Mouse (Mus musculus): ENCODE data around the gene Wdr54. TPM values are rescaled to one million over a fixed set of nuclear protein-coding genes. Genes with fewer than 3 reads are reported as not detected.

Wdr54 gene
- polyA plus RNA-seq, 1 experiment from 2014 or later, result 7.0 TPM

DNA sequence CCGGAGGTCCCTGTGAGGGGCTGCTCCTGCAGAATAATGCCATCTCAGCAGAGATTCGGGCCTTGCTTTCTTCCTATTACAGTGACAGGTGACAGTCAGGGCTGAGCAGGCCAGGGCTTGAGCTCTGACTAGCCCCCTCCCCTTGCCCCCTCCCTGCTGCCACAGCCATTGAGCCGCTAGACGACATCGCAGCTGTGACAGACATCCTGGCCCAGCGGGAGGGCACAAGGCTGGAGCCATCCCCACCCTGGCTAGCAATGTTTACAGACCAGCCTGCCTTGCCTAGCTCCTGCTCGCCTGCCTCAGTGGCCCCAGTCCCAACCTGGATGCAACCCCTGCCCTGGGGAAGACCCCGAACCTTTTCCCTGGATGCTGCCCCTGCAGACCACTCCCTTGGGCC lies 4.5 kb downstream of the Wdr54 start:
- no peaks in the 10 kb centered on the region for H3K4me1 ChIP-seq (ENCODE audit: control insufficient read depth, insufficient read depth, low read length)
- no peak overlapping the region for H3K27ac ChIP-seq (replicated peaks; ENCODE audit: low read depth, low read length)
- H3K36me3 ChIP-seq (ENCODE audit: control insufficient read depth, insufficient read depth, low read length), result peaks cover 60% of the 10 kb centered on the region
- no peak overlapping the region for H3K4me3 ChIP-seq (ENCODE audit: low read depth, low read length)
- H3K9ac ChIP-seq (ENCODE audit: low read depth, low read length), result no peak overlapping the region
- no peak overlapping the region for H3K4me2 ChIP-seq (ENCODE audit: low read depth, low read length)
- no peak for ATAC-seq (ENCODE audit: low read depth)
- 50% methylated on average over 4 of the region's 8 CpGs for WGBS
- no peak for DNase-seq (ENCODE audit: low spot score)
- H3K27me3 ChIP-seq (replicated peaks; ENCODE audit: control insufficient read depth, insufficient read depth, low read length), result no peaks in the 10 kb centered on the region
- H3K9me3 ChIP-seq (ENCODE audit: control insufficient read depth, low read length), result no peaks in the 10 kb centered on the region

DNA sequence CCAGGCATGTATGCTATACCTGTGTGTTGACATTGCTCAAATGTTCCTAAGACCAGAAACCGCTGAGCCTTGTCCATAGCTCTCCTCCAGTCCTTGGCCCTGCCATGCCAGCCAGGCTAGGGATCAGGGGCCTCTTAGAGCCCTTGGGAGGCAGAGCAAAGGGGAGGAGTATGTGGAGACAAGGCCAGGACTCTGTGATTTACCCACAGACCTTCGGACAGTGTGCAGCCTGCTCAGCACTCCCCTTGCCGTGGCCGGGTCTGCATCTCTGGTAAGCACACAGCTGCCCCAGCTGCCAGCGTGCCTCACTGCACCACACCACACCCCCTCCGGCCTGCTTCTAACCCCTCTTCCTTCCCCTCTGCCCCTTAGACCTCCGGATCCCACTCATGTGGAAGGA lies 8.9 kb downstream of the Wdr54 start:
- no peaks in the 10 kb centered on the region for H3K27me3 ChIP-seq (replicated peaks; ENCODE audit: control insufficient read depth, insufficient read depth, low read length)
- H3K4me1 ChIP-seq (ENCODE audit: control insufficient read depth, insufficient read depth, low read length), result peaks cover 3% of the 10 kb centered on the region
- H3K36me3 ChIP-seq (ENCODE audit: control insufficient read depth, insufficient read depth, low read length), result peaks cover 65% of the 10 kb centered on the region
- H3K9ac ChIP-seq (ENCODE audit: low read depth, low read length), result no peak overlapping the region
- no peak overlapping the region for H3K4me2 ChIP-seq (ENCODE audit: low read depth, low read length)
- DNase-seq (ENCODE audit: low spot score) (no peak), ATAC-seq (ENCODE audit: low read depth) (no peak)
- WGBS, result 56% methylated on average over 7 of the region's 7 CpGs
- no peaks in the 10 kb centered on the region for H3K9me3 ChIP-seq (ENCODE audit: control insufficient read depth, low read length)
- H3K27ac ChIP-seq (replicated peaks; ENCODE audit: low read depth, low read length), result no peak overlapping the region
- H3K4me3 ChIP-seq (ENCODE audit: low read depth, low read length), result no peak overlapping the region

DNA sequence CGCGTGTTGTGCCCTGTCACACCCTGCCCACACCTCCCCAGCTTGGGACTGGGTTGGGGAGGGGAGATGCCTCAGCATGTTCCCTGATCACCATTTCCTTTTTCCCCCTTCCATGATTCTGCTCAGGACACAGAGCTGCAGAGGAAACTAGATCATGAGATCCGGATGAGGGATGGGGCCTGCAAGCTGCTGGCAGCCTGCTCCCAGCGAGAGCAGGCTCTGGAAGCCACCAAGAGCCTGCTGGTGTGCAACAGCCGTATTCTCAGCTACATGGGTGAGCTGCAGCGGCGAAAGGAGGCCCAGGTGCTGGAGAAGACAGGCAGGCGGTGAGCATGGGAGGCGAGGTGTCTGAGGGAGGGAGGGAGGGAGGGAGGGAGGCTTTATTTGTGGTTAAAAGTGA lies 10.4 kb downstream of the Wdr54 start:
- ATAC-seq (ENCODE audit: low read depth), result no peak
- peaks cover 51% of the 10 kb centered on the region for H3K36me3 ChIP-seq (ENCODE audit: control insufficient read depth, insufficient read depth, low read length)
- H3K9ac ChIP-seq (ENCODE audit: low read depth, low read length), result 0 out of 2 replicates have a peak overlapping the region, but pooled peaks have one; percentile 14
- H3K27ac ChIP-seq (replicated peaks; ENCODE audit: low read depth, low read length), result peak overlapping the region; percentile 8; the same call in 1 of the 2 replicates
- no peaks in the 10 kb centered on the region for H3K27me3 ChIP-seq (replicated peaks; ENCODE audit: control insufficient read depth, insufficient read depth, low read length)
- no peaks in the 10 kb centered on the region for H3K9me3 ChIP-seq (ENCODE audit: control insufficient read depth, low read length)
- no peak overlapping the region for H3K4me3 ChIP-seq (ENCODE audit: low read depth, low read length)
- no peak overlapping the region for H3K4me2 ChIP-seq (ENCODE audit: low read depth, low read length)
- WGBS, result 63% methylated on average over 9 of the region's 9 CpGs
- no peak for DNase-seq (ENCODE audit: low spot score)
- peaks cover 11% of the 10 kb centered on the region for H3K4me1 ChIP-seq (ENCODE audit: control insufficient read depth, insufficient read depth, low read length)

- no peak overlapping the region for H3K4me3 ChIP-seq (ENCODE audit: low read depth, low read length)
- ATAC-seq (ENCODE audit: low read depth) (no peak), DNase-seq (ENCODE audit: low spot score) (no peak)
- 0 out of 2 replicates have a peak overlapping the region, but pooled peaks have one; percentile 8 for H3K27ac ChIP-seq (replicated peaks; ENCODE audit: low read depth, low read length)
- no peaks in the 10 kb centered on the region for H3K9me3 ChIP-seq (ENCODE audit: control insufficient read depth, low read length)
- WGBS, result 84% methylated on average over 2 of the region's 2 CpGs
- no peak overlapping the region for H3K9ac ChIP-seq (ENCODE audit: low read depth, low read length)
- no peak overlapping the region for H3K4me2 ChIP-seq (ENCODE audit: low read depth, low read length)
- H3K27me3 ChIP-seq (replicated peaks; ENCODE audit: control insufficient read depth, insufficient read depth, low read length), result no peaks in the 10 kb centered on the region
- H3K36me3 ChIP-seq (ENCODE audit: control insufficient read depth, insufficient read depth, low read length), result peaks cover 45% of the 10 kb centered on the region
- H3K4me1 ChIP-seq (ENCODE audit: control insufficient read depth, insufficient read depth, low read length), result peaks cover 11% of the 10 kb centered on the region
Observed at GRCm38 (mm10) chr6:83145209-83145608, 11.0 kb downstream of the Wdr54 start.

GRCm38 (mm10) chr6:83142886-83143285 lies 13.3 kb downstream of the Wdr54 start:
- DNase-seq (ENCODE audit: low spot score) (peak; percentile 53), ATAC-seq (ENCODE audit: low read depth) (no peak)
- H3K27me3 ChIP-seq (replicated peaks; ENCODE audit: control insufficient read depth, insufficient read depth, low read length), result no peaks in the 10 kb centered on the region
- H3K27ac ChIP-seq (replicated peaks; ENCODE audit: low read depth, low read length), result peak overlapping the region; percentile 33
- no peaks in the 10 kb centered on the region for H3K9me3 ChIP-seq (ENCODE audit: control insufficient read depth, low read length)
- peaks cover 22% of the 10 kb centered on the region for H3K36me3 ChIP-seq (ENCODE audit: control insufficient read depth, insufficient read depth, low read length)
- H3K4me1 ChIP-seq (ENCODE audit: control insufficient read depth, insufficient read depth, low read length), result peaks cover 28% of the 10 kb centered on the region
- no peak overlapping the region for H3K9ac ChIP-seq (ENCODE audit: low read depth, low read length)
- peak overlapping the region; percentile 70 for H3K4me2 ChIP-seq (ENCODE audit: low read depth, low read length)
- no peak overlapping the region for H3K4me3 ChIP-seq (ENCODE audit: low read depth, low read length)
- WGBS, result 61% methylated on average over 11 of the region's 11 CpGs

- peaks cover 28% of the 10 kb centered on the region for H3K4me1 ChIP-seq (ENCODE audit: control insufficient read depth, insufficient read depth, low read length)
- peaks cover 17% of the 10 kb centered on the region for H3K36me3 ChIP-seq (ENCODE audit: control insufficient read depth, insufficient read depth, low read length)
- DNase-seq (ENCODE audit: low spot score), result no peak
- H3K4me3 ChIP-seq (ENCODE audit: low read depth, low read length), result peak overlapping the region; percentile 28
- H3K27me3 ChIP-seq (replicated peaks; ENCODE audit: control insufficient read depth, insufficient read depth, low read length), result no peaks in the 10 kb centered on the region
- no peak for ATAC-seq (ENCODE audit: low read depth)
- H3K9me3 ChIP-seq (ENCODE audit: control insufficient read depth, low read length), result no peaks in the 10 kb centered on the region
- H3K9ac ChIP-seq (ENCODE audit: low read depth, low read length), result peak overlapping the region; percentile 62
- 8% methylated on average over 37 of the region's 41 CpGs for WGBS
- peak overlapping the region; percentile 33 for H3K27ac ChIP-seq (replicated peaks; ENCODE audit: low read depth, low read length)
- peak overlapping the region; percentile 70 for H3K4me2 ChIP-seq (ENCODE audit: low read depth, low read length)
Observed at GRCm38 (mm10) chr6:83142211-83142731, 13.9 kb downstream of the Wdr54 start.

- no peak for DNase-seq (ENCODE audit: low spot score)
- peak overlapping the region; percentile 62 for H3K9ac ChIP-seq (ENCODE audit: low read depth, low read length)
- peaks cover 10% of the 10 kb centered on the region; the same call in 1 of the 2 replicates for H3K36me3 ChIP-seq (ENCODE audit: control insufficient read depth, insufficient read depth, low read length)
Observed at GRCm38 (mm10) chr6:83141636-83142035, 14.6 kb downstream of the Wdr54 start.

GRCm38 (mm10) chr6:83140044-83140443 lies 16.2 kb downstream of the Wdr54 start:
- H3K27me3 ChIP-seq (replicated peaks; ENCODE audit: control insufficient read depth, insufficient read depth, low read length), result no peaks in the 10 kb centered on the region
- no peaks in the 10 kb centered on the region for H3K9me3 ChIP-seq (ENCODE audit: control insufficient read depth, low read length)
- peaks cover 45% of the 10 kb centered on the region for H3K4me1 ChIP-seq (ENCODE audit: control insufficient read depth, insufficient read depth, low read length)
- DNase-seq (ENCODE audit: low spot score), result no peak
- H3K4me2 ChIP-seq (ENCODE audit: low read depth, low read length), result no peak overlapping the region
- WGBS, result 80% methylated on average over 8 of the region's 8 CpGs
- ATAC-seq (ENCODE audit: low read depth), result no peak
- H3K27ac ChIP-seq (replicated peaks; ENCODE audit: low read depth, low read length), result no peak overlapping the region
- 0 out of 2 replicates have a peak overlapping the region, but pooled peaks have one; percentile 74 for H3K9ac ChIP-seq (ENCODE audit: low read depth, low read length)
- no peaks in the 10 kb centered on the region for H3K36me3 ChIP-seq (ENCODE audit: control insufficient read depth, insufficient read depth, low read length)
- no peak overlapping the region for H3K4me3 ChIP-seq (ENCODE audit: low read depth, low read length)

More at GRCm38 (mm10) chr6:83141636-83142035, 14.6 kb downstream of the Wdr54 start:
- H3K27ac ChIP-seq (replicated peaks; ENCODE audit: low read depth, low read length), result no peak overlapping the region
- no peaks in the 10 kb centered on the region for H3K27me3 ChIP-seq (replicated peaks; ENCODE audit: control insufficient read depth, insufficient read depth, low read length)
- WGBS, result 26% methylated on average over 4 of the region's 4 CpGs
- ATAC-seq (ENCODE audit: low read depth), result no peak
- H3K4me3 ChIP-seq (ENCODE audit: low read depth, low read length), result peak overlapping the region; percentile 28
- H3K4me1 ChIP-seq (ENCODE audit: control insufficient read depth, insufficient read depth, low read length), result peaks cover 29% of the 10 kb centered on the region
- H3K9me3 ChIP-seq (ENCODE audit: control insufficient read depth, low read length), result no peaks in the 10 kb centered on the region
- peak overlapping the region; percentile 70 for H3K4me2 ChIP-seq (ENCODE audit: low read depth, low read length)

DNA sequence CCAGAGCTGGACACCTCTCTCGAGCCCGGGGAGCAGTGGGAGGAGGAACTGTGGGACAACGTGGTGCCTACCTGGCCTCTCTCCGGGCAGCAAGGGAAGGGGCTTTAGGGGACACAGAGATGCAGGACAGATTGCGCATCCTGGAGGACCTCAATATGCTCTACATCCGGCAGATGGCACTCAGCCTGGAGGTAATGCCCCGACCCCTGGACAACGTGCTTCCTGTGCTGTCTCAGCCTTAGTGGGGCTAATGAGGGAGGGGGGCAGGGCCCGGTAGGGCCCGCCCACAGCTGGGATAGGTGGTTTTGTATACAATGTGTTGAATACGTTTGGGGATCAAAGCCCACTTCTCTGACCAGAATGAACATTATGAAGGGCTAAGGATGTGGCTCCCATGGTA lies 18.1 kb downstream of the Wdr54 start:
- Histone ChIP-seq H3K4me1 (ENCODE audit: control insufficient read depth, insufficient read depth, low read length) (peaks cover 48% of the 10 kb centered on the region), H3K4me2 (ENCODE audit: low read depth, low read length) (peak overlapping the region; percentile 62), H3K9me3 (ENCODE audit: control insufficient read depth, low read length) (no peaks in the 10 kb centered on the region), H3K4me3 (ENCODE audit: low read depth, low read length) (peak overlapping the region; percentile 45), H3K27ac (replicated peaks; ENCODE audit: low read depth, low read length) (peak overlapping the region; percentile 97), H3K9ac (ENCODE audit: low read depth, low read length) (peak overlapping the region; percentile 74), H3K27me3 (replicated peaks; ENCODE audit: control insufficient read depth, insufficient read depth, low read length) (no peaks in the 10 kb centered on the region), H3K36me3 (ENCODE audit: control insufficient read depth, insufficient read depth, low read length) (no peaks in the 10 kb centered on the region)
- 2% methylated on average over 11 of the region's 11 CpGs for WGBS
- ATAC-seq (ENCODE audit: low read depth) (peak; percentile 32), DNase-seq (ENCODE audit: low spot score) (peak; percentile 81)

All from embryonic facial prominence, embryonic 14.5 days (tissue).